8 mouse cellular contexts compared by ENCODE assay signal in the genomic region with DNA sequence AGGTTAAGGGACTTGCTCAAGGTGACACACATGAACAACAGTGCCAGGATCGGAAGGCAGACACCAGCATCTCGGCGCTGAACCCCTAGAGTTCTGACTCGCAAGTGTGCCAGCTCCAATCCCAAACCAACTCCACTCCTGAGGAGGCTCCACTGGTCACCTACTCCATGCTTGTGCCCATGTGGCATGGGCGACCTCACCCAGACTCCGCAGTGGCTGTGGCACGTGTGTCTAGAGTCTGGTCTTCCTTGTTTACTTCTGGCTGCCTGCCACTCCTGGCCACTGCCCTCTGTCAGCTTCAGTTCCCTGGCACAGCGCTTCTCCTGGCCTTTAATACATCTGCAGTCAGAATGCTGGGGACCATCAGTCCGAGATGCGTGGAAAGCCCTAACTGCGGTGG. TPM values are rescaled to one million over a fixed set of nuclear protein-coding genes. Genes with fewer than 3 reads are reported as not detected.
A peak's percentile ranks its signal among the peaks of the same experiment; 100 is the strongest.
DNase-seq lines count a peak whose midpoint lies in the region; ATAC-seq lines count a peak whose summit lies in the region.

No protein-coding gene starts in this region.

- H3K27me3 ChIP-seq in forebrain, embryonic 10.5 days (ENCODE audit: poor library complexity, severe bottlenecking) = peaks cover 74% of the 10 kb centered on the region
- H3K27me3 ChIP-seq in hindbrain, embryonic 11.5 days (ENCODE audit: control insufficient read depth, insufficient read depth, low read length) = peaks cover 28% of the 10 kb centered on the region
- peaks cover 57% of the 10 kb centered on the region for H3K27me3 ChIP-seq in limb, embryonic 12.5 days
- 0 out of 2 replicates have a peak, but pooled peaks cover 7% of the 10 kb centered on the region for H3K27me3 ChIP-seq in midbrain, embryonic 14.5 days (ENCODE audit: control insufficient read depth, insufficient read depth, low read length)

- DNase-seq in heart, adult 11 months = peak; percentile 97
- no peak for DNase-seq in heart, adult 8-10 months (ENCODE audit: low spot score)
- peak; percentile 63 for DNase-seq in adrenal gland, postnatal 14 days
- DNase-seq in forebrain, embryonic 10.5 days (ENCODE audit: extremely low spot score, low spot score) = no peak
- DNase-seq in hindbrain, embryonic 11.5 days (ENCODE audit: low spot score) = no peak
- peak; percentile 49 for DNase-seq in midbrain, embryonic 14.5 days
- no peak for DNase-seq in Muller cell, postnatal 12 days (ENCODE audit: inconsistent ontology term)

- ATAC-seq in hindbrain, embryonic 11.5 days (ENCODE audit: low FRiP score) = no peak; the same call in 1 of the 2 replicates
- no peak; the same call in 1 of the 2 replicates for ATAC-seq in limb, embryonic 12.5 days (ENCODE audit: insufficient number of reproducible peaks, insufficient read depth, low FRiP score, low TSS enrichment, low read depth)
- ATAC-seq in midbrain, embryonic 14.5 days (ENCODE audit: low FRiP score, low TSS enrichment) = peak; percentile 12; the same call in 1 of the 2 replicates

- H3K4me3 ChIP-seq in forebrain, embryonic 10.5 days = peak overlapping the region; percentile 81
- H3K4me3 ChIP-seq in hindbrain, embryonic 11.5 days (ENCODE audit: low read depth, low read length) = peak overlapping the region; percentile 67; the same call in 1 of the 2 replicates
- peak overlapping the region; percentile 65 for H3K4me3 ChIP-seq in limb, embryonic 12.5 days (replicated peaks)
- peak overlapping the region; percentile 74 for H3K4me3 ChIP-seq in midbrain, embryonic 14.5 days (replicated peaks; ENCODE audit: low read depth, low read length)

- H3K4me2 ChIP-seq in hindbrain, embryonic 11.5 days (replicated peaks; ENCODE audit: low read depth, low read length) = peak overlapping the region; percentile 100
- H3K4me2 ChIP-seq in limb, embryonic 12.5 days = peak overlapping the region; percentile 100
- H3K4me2 ChIP-seq in midbrain, embryonic 14.5 days (ENCODE audit: low read length) = peak overlapping the region; percentile 88

- H3K9me3 ChIP-seq in forebrain, embryonic 10.5 days = peaks cover 7% of the 10 kb centered on the region
- H3K9me3 ChIP-seq in hindbrain, embryonic 11.5 days (ENCODE audit: control insufficient read depth, low read length) = no peaks in the 10 kb centered on the region
- H3K9me3 ChIP-seq in limb, embryonic 12.5 days = peaks cover 7% of the 10 kb centered on the region; the same call in 1 of the 2 replicates
- no peaks in the 10 kb centered on the region for H3K9me3 ChIP-seq in midbrain, embryonic 14.5 days (ENCODE audit: control insufficient read depth, low read length)

- H3K9ac ChIP-seq in hindbrain, embryonic 11.5 days (ENCODE audit: low read depth, low read length) = no peak overlapping the region
- H3K9ac ChIP-seq in limb, embryonic 12.5 days (replicated peaks) = no peak overlapping the region
- H3K9ac ChIP-seq in midbrain, embryonic 14.5 days (replicated peaks; ENCODE audit: low read length) = peak overlapping the region; percentile 83; the same call in 1 of the 2 replicates

- peaks cover 56% of the 10 kb centered on the region for H3K4me1 ChIP-seq in forebrain, embryonic 10.5 days
- H3K4me1 ChIP-seq in hindbrain, embryonic 11.5 days (replicated peaks; ENCODE audit: control insufficient read depth, insufficient read depth, low read length) = peaks cover 2% of the 10 kb centered on the region; the same call in 1 of the 2 replicates
- peaks cover 20% of the 10 kb centered on the region for H3K4me1 ChIP-seq in limb, embryonic 12.5 days (replicated peaks)
- peaks cover 26% of the 10 kb centered on the region for H3K4me1 ChIP-seq in midbrain, embryonic 14.5 days (ENCODE audit: control insufficient read depth, insufficient read depth, low read length)

- H3K36me3 ChIP-seq in forebrain, embryonic 10.5 days (replicated peaks) = no peaks in the 10 kb centered on the region
- H3K36me3 ChIP-seq in hindbrain, embryonic 11.5 days (ENCODE audit: control insufficient read depth, insufficient read depth, low read length) = no peaks in the 10 kb centered on the region
- no peaks in the 10 kb centered on the region for H3K36me3 ChIP-seq in limb, embryonic 12.5 days
- no peaks in the 10 kb centered on the region for H3K36me3 ChIP-seq in midbrain, embryonic 14.5 days (ENCODE audit: control insufficient read depth, insufficient read depth, low read length)

- 22% methylated on average over 11 of the region's 11 CpGs for WGBS in forebrain, embryonic 10.5 days
- WGBS in hindbrain, embryonic 11.5 days = 26% methylated on average over 11 of the region's 11 CpGs
- 26% methylated on average over 11 of the region's 11 CpGs for WGBS in limb, embryonic 12.5 days
- WGBS in midbrain, embryonic 14.5 days = 24% methylated on average over 11 of the region's 11 CpGs

- peak overlapping the region; percentile 82 for H3K27ac ChIP-seq in forebrain, embryonic 10.5 days
- H3K27ac ChIP-seq in hindbrain, embryonic 11.5 days (ENCODE audit: low read depth, low read length) = peak overlapping the region; percentile 82; the same call in 1 of the 2 replicates
- no peak overlapping the region for H3K27ac ChIP-seq in limb, embryonic 12.5 days
- H3K27ac ChIP-seq in midbrain, embryonic 14.5 days (replicated peaks; ENCODE audit: low read depth, low read length) = peak overlapping the region; percentile 91

RNA-seq across cellular contexts. Expression of gene Gfod1, which starts 0.7 kb away (rescaled TPM):
- total RNA-seq in heart, adult 8-10 months (2022) = 10 to 100 TPM; 28.2 to 33.9 (median 30.5) TPM
- total RNA-seq in adrenal gland, postnatal 14 days (2021) = 10.5 and 11.0 TPM in 2 replicates
- 0.18 and 0.22 TPM in 2 replicates for polyA plus RNA-seq in forebrain, embryonic 10.5 days (2016; fragmentation: Nextera tagmentation; extraction: Ambion mirVana)
- 0.71 and 0.77 TPM in 2 replicates for polyA plus RNA-seq in hindbrain, embryonic 11.5 days (2014; fragmentation: Nextera tagmentation; extraction: Ambion mirVana)
- polyA plus RNA-seq in limb, embryonic 12.5 days (2016; fragmentation: Nextera tagmentation; extraction: Ambion mirVana) = 0.23 and 0.37 TPM in 2 replicates
- polyA plus RNA-seq in midbrain, embryonic 14.5 days (2014; fragmentation: Nextera tagmentation; extraction: Ambion mirVana) = 3.7 and 4.7 TPM in 2 replicates

Comparison
In these comparisons a context has a peak if more than half of its experiments do, and no peak if none do; other contexts are left out.
1. DNase-seq: peak in heart, adult 11 months (single experiment), adrenal gland, postnatal 14 days (single experiment) and midbrain, embryonic 14.5 days (single experiment); none in heart, adult 8-10 months (single experiment), forebrain, embryonic 10.5 days (single experiment), hindbrain, embryonic 11.5 days (single experiment) and Muller cell, postnatal 12 days (single experiment).
2. Peak in every context shown above with its lines, with median percentiles within 50 percentile points of each other: H3K4me3 ChIP-seq and H3K4me2 ChIP-seq.